8 mouse cellular contexts compared by ENCODE assay signal in genomic region chr12:112589491-112590191, GRCm38 (mm10). TPM values are rescaled to one million over a fixed set of nuclear protein-coding genes. Genes with fewer than 3 reads are reported as not detected.
DNase-seq lines count a peak whose midpoint lies in the region; ATAC-seq lines count a peak whose summit lies in the region.

No protein-coding gene starts in this region.

- 60% methylated on average over 8 of the region's 8 CpGs for WGBS in embryonic facial prominence, embryonic 10.5 days
- WGBS in hindbrain, embryonic 15.5 days = 66% methylated on average over 8 of the region's 8 CpGs
- 69% methylated on average over 8 of the region's 8 CpGs for whole genome bisulfite sequencing in midbrain, embryonic 16.5 days

- no peak overlapping the region for H3K9ac ChIP-seq in hindbrain, embryonic 15.5 days
- H3K9ac ChIP-seq in midbrain, embryonic 16.5 days (ENCODE audit: low read depth, low read length) = no peak overlapping the region

- peak; percentile 21 for DNase-seq in kidney, postnatal 10 days
- no peak for DNase-seq in kidney, postnatal 4 days
- DNase-seq in embryonic facial prominence, embryonic 10.5 days (ENCODE audit: low spot score) = no peak
- DNase-seq in embryo, embryonic 9.5 days (ENCODE audit: extremely low spot score) = no peak
- DNase-seq in T-cell, adult 2 months (ENCODE audit: low spot score) = no peak
- no peak for DNase-seq in urinary bladder, postnatal 10 days (ENCODE audit: low spot score)

- H3K27me3 ChIP-seq in embryonic facial prominence, embryonic 10.5 days (replicated peaks; ENCODE audit: low read depth, poor library complexity, severe bottlenecking) = peaks cover 62% of the 10 kb centered on the region
- H3K27me3 ChIP-seq in hindbrain, embryonic 15.5 days = peaks cover 23% of the 10 kb centered on the region
- peaks cover 14% of the 10 kb centered on the region for H3K27me3 ChIP-seq in midbrain, embryonic 16.5 days (ENCODE audit: control insufficient read depth, insufficient read depth, low read depth, low read length)

- no peaks in the 10 kb centered on the region for H3K36me3 ChIP-seq in embryonic facial prominence, embryonic 10.5 days (replicated peaks)
- H3K36me3 ChIP-seq in hindbrain, embryonic 15.5 days = no peaks in the 10 kb centered on the region
- H3K36me3 ChIP-seq in midbrain, embryonic 16.5 days (ENCODE audit: control insufficient read depth, insufficient read depth, low read length) = no peaks in the 10 kb centered on the region

- peaks cover 52% of the 10 kb centered on the region for H3K4me1 ChIP-seq in embryonic facial prominence, embryonic 10.5 days
- H3K4me1 ChIP-seq in hindbrain, embryonic 15.5 days (replicated peaks) = peaks cover 23% of the 10 kb centered on the region
- H3K4me1 ChIP-seq in midbrain, embryonic 16.5 days (ENCODE audit: control insufficient read depth, insufficient read depth, low read length) = peaks cover 11% of the 10 kb centered on the region

- no peaks in the 10 kb centered on the region for H3K9me3 ChIP-seq in embryonic facial prominence, embryonic 10.5 days
- no peaks in the 10 kb centered on the region for H3K9me3 ChIP-seq in hindbrain, embryonic 15.5 days
- no peaks in the 10 kb centered on the region for H3K9me3 ChIP-seq in midbrain, embryonic 16.5 days (replicated peaks; ENCODE audit: control insufficient read depth, low read length, poor library complexity, severe bottlenecking)

- no peak overlapping the region for H3K27ac ChIP-seq in embryonic facial prominence, embryonic 10.5 days (replicated peaks)
- no peak overlapping the region for H3K27ac ChIP-seq in hindbrain, embryonic 15.5 days (replicated peaks)
- no peak overlapping the region for H3K27ac ChIP-seq in midbrain, embryonic 16.5 days (ENCODE audit: low read length)

- peak overlapping the region; percentile 87 for H3K4me2 ChIP-seq in hindbrain, embryonic 15.5 days
- H3K4me2 ChIP-seq in midbrain, embryonic 16.5 days (ENCODE audit: low read length) = peak overlapping the region; percentile 90

- peak overlapping the region; percentile 67 for H3K4me3 ChIP-seq in embryonic facial prominence, embryonic 10.5 days
- H3K4me3 ChIP-seq in hindbrain, embryonic 15.5 days = peak overlapping the region; percentile 46; the same call in 1 of the 2 replicates
- no peak overlapping the region; the same call in 1 of the 2 replicates for H3K4me3 ChIP-seq in midbrain, embryonic 16.5 days (ENCODE audit: low read depth, low read length)

- ATAC-seq in hindbrain, embryonic 15.5 days (ENCODE audit: low FRiP score, low read depth) = no peak
- no peak for ATAC-seq in midbrain, embryonic 16.5 days

RNA-seq across cellular contexts. Expression of gene Inf2, which starts 1.1 kb away (rescaled TPM):
- polyA plus RNA-seq in embryonic facial prominence, embryonic 10.5 days (2016; fragmentation: Nextera tagmentation; extraction: Ambion mirVana) = 1.5 and 1.7 TPM in 2 replicates
- 0.89 and 1.0 TPM in 2 replicates for polyA plus RNA-seq in hindbrain, embryonic 15.5 days (2015; fragmentation: Nextera tagmentation; extraction: Ambion mirVana)
- 0.53 and 0.67 TPM in 2 replicates for polyA plus RNA-seq in midbrain, embryonic 16.5 days (2015; fragmentation: Nextera tagmentation; extraction: Ambion mirVana)

RNA-seq across cellular contexts. Expression of gene Adssl1, which starts 30.2 kb away (rescaled TPM):
- 4.0 and 4.3 TPM in 2 replicates for polyA plus RNA-seq in embryonic facial prominence, embryonic 10.5 days (2016; fragmentation: Nextera tagmentation; extraction: Ambion mirVana)
- polyA plus RNA-seq in hindbrain, embryonic 15.5 days (2015; fragmentation: Nextera tagmentation; extraction: Ambion mirVana) = 5.8 and 6.3 TPM in 2 replicates
- 4.0 and 4.2 TPM in 2 replicates for polyA plus RNA-seq in midbrain, embryonic 16.5 days (2015; fragmentation: Nextera tagmentation; extraction: Ambion mirVana)

RNA-seq across cellular contexts. Expression of gene Siva1, which starts 54.8 kb away (rescaled TPM):
- polyA plus RNA-seq in embryonic facial prominence, embryonic 10.5 days (2016; fragmentation: Nextera tagmentation; extraction: Ambion mirVana) = 332 TPM in 2 replicates
- 55.6 and 61.2 TPM in 2 replicates for polyA plus RNA-seq in hindbrain, embryonic 15.5 days (2015; fragmentation: Nextera tagmentation; extraction: Ambion mirVana)
- 41.7 and 44.1 TPM in 2 replicates for polyA plus RNA-seq in midbrain, embryonic 16.5 days (2015; fragmentation: Nextera tagmentation; extraction: Ambion mirVana)
